Mouse (Mus musculus) CH12.LX (cell line): ENCODE results near the gene Nrk.

Experiments
- CHD1 ChIP-seq: IDR thresholded peaks from 2 replicates; pipeline ENCODE4 v1.6.1; 2012; ENCODE audit warnings: low read depth, low read length, improper control_type of control experiment, inconsistent platforms
- CTCF ChIP-seq, 2 experiments: IDR thresholded peaks in 1 of 2; conservative IDR thresholded peaks in 1 of 2; 2 replicates each; pipeline ENCODE4 v1.5.1; 2011 to 2012; ENCODE audit warnings: low read depth in 2 of 2, low read length in 2 of 2, improper control_type of control experiment in 1 of 2, inconsistent platforms in 1 of 2, mild to moderate bottlenecking in 1 of 2, moderate library complexity in 1 of 2
- E2F4 ChIP-seq: IDR thresholded peaks from 2 replicates; pipeline ENCODE4 v1.6.1; 2011; ENCODE audit warnings: low read depth, low read length, improper control_type of control experiment; ENCODE audit not compliant: insufficient replicate concordance
- ELF1 ChIP-seq: IDR thresholded peaks from 2 replicates; pipeline ENCODE4 v1.6.1; 2014; ENCODE audit warnings: low read depth, mild to moderate bottlenecking, inconsistent platforms, low read length, improper control_type of control experiment
- ETS1 ChIP-seq: conservative IDR thresholded peaks from 2 replicates; pipeline ENCODE4 v1.6.1; 2012; ENCODE audit warnings: low read depth, mild to moderate bottlenecking, inconsistent platforms, low read length, improper control_type of control experiment, moderate library complexity
- GABPA ChIP-seq: IDR thresholded peaks from 2 replicates; pipeline ENCODE4 v1.6.1; 2012; ENCODE audit warnings: low read depth, low read length, improper control_type of control experiment, inconsistent platforms; ENCODE audit not compliant: insufficient replicate concordance
- MAFK ChIP-seq: IDR thresholded peaks from 2 replicates; pipeline ENCODE4 v1.6.1; 2011; ENCODE audit warnings: low read length, improper control_type of control experiment; ENCODE audit not compliant: insufficient replicate concordance
- POLR2A ChIP-seq: IDR thresholded peaks from 2 replicates; pipeline ENCODE4 v1.6.1; 2011; ENCODE audit warnings: low read depth, mild to moderate bottlenecking, improper control_type of control experiment, low read length
- POLR2AphosphoS2 ChIP-seq: IDR thresholded peaks from 2 replicates; pipeline ENCODE4 v1.6.1; 2011; ENCODE audit warnings: low read depth, low read length, improper control_type of control experiment
- TCF12 ChIP-seq: IDR thresholded peaks from 2 replicates; pipeline ENCODE4 v1.6.1; 2014; ENCODE audit warnings: low read depth, mild to moderate bottlenecking, inconsistent platforms, low read length, improper control_type of control experiment
- USF1 ChIP-seq: IDR thresholded peaks from 2 replicates; pipeline ENCODE4 v1.6.1; 2014; ENCODE audit warnings: low read depth, mild to moderate bottlenecking, inconsistent platforms, low read length, improper control_type of control experiment
- ZMIZ1 ChIP-seq: IDR thresholded peaks from 2 replicates; pipeline ENCODE4 v1.6.1; 2012; ENCODE audit warnings: low read depth, mild to moderate bottlenecking, inconsistent platforms, low read length, improper control_type of control experiment

DNA sequence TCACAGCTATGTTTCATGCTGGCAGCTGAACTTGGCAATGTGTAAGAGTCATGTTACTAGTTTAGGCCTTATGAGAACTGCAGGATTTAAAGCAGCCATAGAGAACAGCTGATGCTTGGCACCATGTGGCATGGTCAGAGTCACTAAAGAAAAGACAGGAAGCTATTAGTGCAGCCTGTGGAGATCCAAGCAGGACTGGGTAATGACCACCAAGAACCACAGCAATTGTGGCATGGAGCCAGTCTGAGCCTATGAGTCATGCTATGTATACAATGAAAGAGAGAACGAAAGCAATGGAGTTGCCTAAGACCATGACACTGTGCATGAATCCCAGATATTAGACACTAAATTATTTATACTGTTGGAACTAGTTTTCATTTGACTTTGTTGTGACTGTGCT lies 137.7 kb downstream of the Nrk start:
- no peak for TF ChIP-seq CTCF (conservative IDR thresholded peaks at IDR 0.05 in 1 of 2, IDR thresholded peaks at IDR 0.05 in 1 of 2; ENCODE audit: low read depth in 2 of 2, low read length in 2 of 2)
- TF ChIP-seq POLR2A: no peak
- TF ChIP-seq GABPA: no peak
- TF ChIP-seq ETS1: no peak
- TF ChIP-seq POLR2AphosphoS2: no peak
- TF ChIP-seq TCF12: no peak
- TF ChIP-seq ZMIZ1: no peak
- TF ChIP-seq USF1: no peak
- no peak for TF ChIP-seq ELF1
- TF ChIP-seq E2F4: no peak
- TF ChIP-seq CHD1: no peak
- no peak for TF ChIP-seq MAFK
